Mouse (Mus musculus) G1E (cell line): ENCODE results near the gene Apaf1. TPM values are rescaled to one million over a fixed set of nuclear protein-coding genes. Genes with fewer than 3 reads are reported as not detected.

Experiments used
- ATAC-seq: 2 replicates; pipeline ENCODE4 v1.8.0; 2016; ENCODE audit warnings: mild to moderate bottlenecking; ENCODE audit not compliant: insufficient number of reproducible peaks, poor library complexity, low FRiP score, severe bottlenecking; ENCODE audit errors: extremely low read depth
- DNase-seq: peaks from one replicate; pipeline ENCODE4 v3.0.0; 2012; ENCODE audit warnings: low spot score
- H3K27me3 ChIP-seq: 2 replicates; pipeline ENCODE4 v1.6.1; 2012; ENCODE audit warnings: mild to moderate bottlenecking, low read length, inconsistent platforms; ENCODE audit not compliant: insufficient read depth
- H3K36me3 ChIP-seq: replicated peaks from 2 replicates; pipeline ENCODE3; 2012; ENCODE audit warnings: mild to moderate bottlenecking, inconsistent platforms
- H3K4me1 ChIP-seq: 2 replicates; pipeline ENCODE4 v1.6.1; 2012; ENCODE audit warnings: low read depth, low read length, inconsistent platforms, mixed read lengths; ENCODE audit not compliant: insufficient read depth
- H3K4me3 ChIP-seq: 2 replicates; pipeline ENCODE4 v1.5.1; 2012; ENCODE audit warnings: low read depth, mild to moderate bottlenecking, inconsistent platforms, low read length, moderate library complexity, mixed read lengths
- H3K9me3 ChIP-seq: replicated peaks from 2 replicates; pipeline ENCODE4 v1.6.1; 2012; ENCODE audit warnings: inconsistent platforms
- CTCF ChIP-seq: IDR thresholded peaks from 2 replicates; pipeline ENCODE4 v1.5.1; 2012; ENCODE audit warnings: low read depth, low read length, inconsistent platforms, mixed read lengths
- GATA1 ChIP-seq: IDR thresholded peaks from 2 replicates; pipeline ENCODE4 v1.6.1; 2012; ENCODE audit warnings: borderline replicate concordance, low read length, inconsistent platforms, mixed read lengths
- GATA2 ChIP-seq: IDR thresholded peaks from 2 replicates; pipeline ENCODE4 v1.6.1; 2012; ENCODE audit warnings: low read depth, low read length, inconsistent platforms, borderline replicate concordance
- POLR2AphosphoS5 ChIP-seq: IDR thresholded peaks from 2 replicates; pipeline ENCODE4 v1.6.1; 2012; ENCODE audit warnings: low read depth, low read length, inconsistent platforms; ENCODE audit not compliant: insufficient replicate concordance
- TAL1 ChIP-seq: conservative IDR thresholded peaks from 2 replicates; pipeline ENCODE4 v1.6.1; 2012; ENCODE audit warnings: low read depth, low read length, inconsistent platforms, mixed read lengths
- polyA plus RNA-seq: library from polyadenylated mRNA; stranded (reverse); fragments of >175 nt; gene quantifications from 2 replicates; pipeline ENCODE4 v1.2.3, GENCODE M21; 2012
- total RNA-seq, 2 experiments: library from RNA; stranded (forward) in 1 of 2; stranded (reverse) in 1 of 2; fragments of 200-1000 nt in 1 of 2; fragments of >200 nt in 1 of 2; fragmentation: Nextera tagmentation in 1 of 2; gene quantifications; 2 replicates each; pipeline ENCODE4 v1.2.3; 2014 to 2017

Apaf1 gene
- total and polyA plus RNA-seq, 3 experiments, result 17.4 to 42.7 (median 40.6) TPM

- H3K9me3 ChIP-seq, result peaks cover 2% of the 10 kb centered on the region; the same call in 1 of the 2 replicates
- 0 out of 2 replicates have a peak, but pooled peaks cover 2% of the 10 kb centered on the region for H3K4me1 ChIP-seq
- no peak for ATAC-seq
- H3K27me3 ChIP-seq, result no peaks in the 10 kb centered on the region
- H3K4me3 ChIP-seq, result no peak overlapping the region
- DNase-seq, result no peak
- TF ChIP-seq POLR2AphosphoS5 (no peak), TAL1 (no peak), GATA1 (no peak), GATA2 (no peak), CTCF (no peak)
- H3K36me3 ChIP-seq, result peaks cover 84% of the 10 kb centered on the region
Measured at GRCm38 (mm10) chr10:91062355-91062754, 20.2 kb downstream of the Apaf1 start.

DNA sequence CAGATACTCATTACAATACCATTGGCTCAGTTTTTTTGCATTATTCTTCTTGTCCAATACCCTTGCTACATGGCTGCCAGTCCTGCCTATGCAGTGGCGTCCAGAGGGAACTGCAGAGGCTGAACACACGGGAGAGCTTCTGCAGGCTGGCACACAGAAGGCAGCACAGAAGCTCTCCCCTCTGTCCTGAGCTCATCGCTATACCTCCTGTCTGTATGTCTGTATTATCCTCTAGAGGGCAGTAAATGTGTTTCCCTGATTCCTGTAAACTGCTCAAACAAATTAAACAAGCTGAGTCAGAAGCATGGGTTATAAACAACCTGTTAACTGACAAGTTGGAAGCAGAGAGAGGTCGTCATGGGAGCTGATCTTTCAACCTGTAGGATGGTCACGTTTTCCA is 21.8 kb downstream of the Apaf1 start:
- no peaks in the 10 kb centered on the region for H3K9me3 ChIP-seq
- DNase-seq (no peak), ATAC-seq (peak; percentile 49)
- H3K4me1 ChIP-seq, result 0 out of 2 replicates have a peak, but pooled peaks cover 2% of the 10 kb centered on the region
- no peak overlapping the region for H3K4me3 ChIP-seq
- TF ChIP-seq CTCF, result no peak
- TF ChIP-seq TAL1, result no peak
- H3K36me3 ChIP-seq, result peaks cover 76% of the 10 kb centered on the region
- H3K27me3 ChIP-seq, result no peaks in the 10 kb centered on the region

GRCm38 (mm10) chr10:91052734-91053133 is 29.8 kb downstream of the Apaf1 start:
- Histone ChIP-seq H3K9me3 (no peaks in the 10 kb centered on the region), H3K36me3 (peaks cover 82% of the 10 kb centered on the region), H3K27me3 (no peaks in the 10 kb centered on the region), H3K4me3 (no peak overlapping the region), H3K4me1 (no peaks in the 10 kb centered on the region)
- TF ChIP-seq TAL1, result no peak
- TF ChIP-seq POLR2AphosphoS5, result no peak
- no peak for TF ChIP-seq CTCF
- no peak for TF ChIP-seq GATA2
- no peak for TF ChIP-seq GATA1
- no peak for DNase-seq
- ATAC-seq, result no peak

DNA sequence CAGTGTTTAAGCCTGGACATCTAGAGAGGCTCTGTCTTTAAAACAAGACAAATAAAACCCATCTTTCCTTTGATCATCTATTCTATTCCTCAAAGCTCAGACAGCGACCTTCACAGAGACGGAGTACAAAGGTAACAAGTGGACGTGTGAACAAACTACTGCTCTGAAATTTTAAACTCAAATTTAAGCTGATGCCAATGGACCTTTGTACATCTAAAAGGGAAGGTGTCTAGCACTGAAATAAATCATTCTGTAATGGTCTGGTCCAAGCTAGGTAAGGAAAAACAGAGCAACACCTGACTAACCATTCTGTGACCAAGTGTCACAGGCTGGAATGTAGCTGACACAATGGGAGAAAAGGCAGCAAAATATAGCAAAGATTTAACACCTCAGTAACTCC is 31.4 kb downstream of the Apaf1 start:
- DNase-seq, result no peak
- H3K36me3 ChIP-seq, result peaks cover 84% of the 10 kb centered on the region

DNA sequence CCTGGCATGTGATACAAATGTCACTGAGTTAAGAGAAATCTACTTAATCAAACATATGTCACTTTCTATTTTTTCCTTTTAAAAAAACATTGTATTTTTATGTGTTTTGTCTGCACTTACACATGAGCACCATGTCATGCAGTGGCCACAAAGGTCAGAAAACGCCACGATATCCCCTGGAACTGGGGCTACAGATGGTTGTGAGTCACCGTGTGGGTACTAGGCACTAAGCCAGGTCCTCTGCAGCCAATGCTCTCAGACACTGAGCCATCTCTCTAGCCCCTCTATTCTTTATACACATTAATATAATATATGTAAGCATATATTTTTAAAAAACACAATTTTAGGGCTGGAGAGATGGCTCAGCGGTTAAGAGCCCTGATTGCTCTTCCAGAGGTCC is 32.9 kb downstream of the Apaf1 start:
- peaks cover 75% of the 10 kb centered on the region for H3K36me3 ChIP-seq

More for the DNA sequence above, 31.4 kb downstream of the Apaf1 start:
- Histone ChIP-seq H3K27me3 (no peaks in the 10 kb centered on the region), H3K9me3 (no peaks in the 10 kb centered on the region), H3K4me1 (no peaks in the 10 kb centered on the region), H3K4me3 (no peak overlapping the region)
- ATAC-seq, result no peak
- TF ChIP-seq TAL1 (no peak), POLR2AphosphoS5 (no peak), CTCF (no peak), GATA1 (no peak)

DNA sequence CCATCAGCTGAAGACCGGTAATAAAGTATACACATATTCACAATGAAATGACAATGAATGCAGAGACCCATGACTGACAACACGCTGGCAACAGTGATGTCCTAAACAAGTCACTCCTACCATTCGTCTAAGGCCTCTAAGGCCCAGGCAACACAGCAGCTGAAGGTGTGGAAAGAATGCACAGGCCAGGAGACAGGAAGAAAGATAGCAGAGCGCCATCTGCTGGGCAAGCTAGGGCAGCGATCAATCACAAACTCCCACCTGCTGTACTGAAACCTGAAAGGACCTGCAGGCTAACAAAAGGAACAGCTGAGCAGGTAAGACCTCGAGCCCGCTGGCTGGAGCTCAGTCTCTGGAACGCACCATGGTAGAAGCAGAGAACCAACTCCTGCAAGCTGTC is 48.6 kb downstream of the Apaf1 start:
- TF ChIP-seq CTCF, result peak; percentile 85
- TF ChIP-seq GATA1, result no peak
- DNase-seq (peak; percentile 18), ATAC-seq (peak; percentile 55; the same call in 1 of the 2 replicates)
- no peaks in the 10 kb centered on the region for H3K9me3 ChIP-seq
- H3K36me3 ChIP-seq, result peaks cover 76% of the 10 kb centered on the region
- no peak overlapping the region for H3K4me3 ChIP-seq
- H3K4me1 ChIP-seq, result no peaks in the 10 kb centered on the region
- no peaks in the 10 kb centered on the region for H3K27me3 ChIP-seq

More for the DNA sequence above, 32.9 kb downstream of the Apaf1 start:
- ATAC-seq (no peak), DNase-seq (no peak)
- no peaks in the 10 kb centered on the region for H3K4me1 ChIP-seq
- no peaks in the 10 kb centered on the region for H3K9me3 ChIP-seq
- no peak overlapping the region for H3K4me3 ChIP-seq
- no peak for TF ChIP-seq POLR2AphosphoS5
- TF ChIP-seq TAL1, result no peak
- TF ChIP-seq GATA1, result no peak
- TF ChIP-seq CTCF, result no peak
- H3K27me3 ChIP-seq, result no peaks in the 10 kb centered on the region

GRCm38 (mm10) chr10:91032399-91032798 is 50.2 kb downstream of the Apaf1 start:
- H3K4me3 ChIP-seq, result no peak overlapping the region
- TF ChIP-seq CTCF (peak; percentile 78), POLR2AphosphoS5 (no peak)
- H3K9me3 ChIP-seq, result no peaks in the 10 kb centered on the region
- H3K4me1 ChIP-seq, result no peaks in the 10 kb centered on the region
- ATAC-seq (peak; percentile 58), DNase-seq (peak; percentile 24)
- H3K36me3 ChIP-seq, result peaks cover 78% of the 10 kb centered on the region
- no peaks in the 10 kb centered on the region for H3K27me3 ChIP-seq
